Mouse (Mus musculus): Measurements from ENCODE around the gene Elavl2. TPM values are rescaled to one million over a fixed set of nuclear protein-coding genes. Genes with fewer than 3 reads are reported as not detected.

Elavl2 gene
- polyA plus RNA-seq, 1 experiment: not detected

DNA sequence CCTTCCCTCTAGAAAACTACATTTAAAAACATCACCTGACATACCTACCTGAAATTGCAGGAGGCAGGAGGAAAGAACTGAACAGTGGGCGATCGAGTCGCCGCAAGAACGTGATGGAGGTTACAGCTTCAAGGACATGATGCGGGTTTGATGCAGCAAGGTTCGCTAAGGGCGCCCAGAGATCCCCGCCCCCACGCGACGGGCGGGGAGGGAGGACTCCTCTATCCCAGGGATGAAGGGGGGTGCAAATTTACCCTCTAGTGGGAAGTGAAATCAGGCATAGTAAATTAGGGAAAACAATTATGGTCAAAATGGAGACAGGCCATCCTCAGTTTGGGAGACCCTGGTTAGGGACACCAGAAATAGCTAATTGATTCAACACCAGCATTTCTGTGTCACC lies 27.7 kb downstream of the Elavl2 start:
- Histone ChIP-seq H3K27ac (ENCODE audit: insufficient read depth, low read length) (no peak overlapping the region), H3K4me1 (ENCODE audit: control insufficient read depth, insufficient read depth, insufficient read length) (no peaks in the 10 kb centered on the region; the same call in 1 of the 2 replicates), H3K36me3 (ENCODE audit: control insufficient read depth, insufficient read depth, low read length) (no peaks in the 10 kb centered on the region), H3K4me3 (ENCODE audit: extremely low read depth, insufficient read depth, insufficient read length) (no peak overlapping the region), H3K27me3 (ENCODE audit: control insufficient read depth, insufficient read depth, low read length) (peaks cover 13% of the 10 kb centered on the region)
- TF ChIP-seq POLR2A (IDR thresholded peaks at IDR 0.05; ENCODE audit: low read depth, low read length) (no peak), CTCF (IDR thresholded peaks at IDR 0.05; ENCODE audit: extremely low read depth, insufficient read depth, insufficient read length, insufficient replicate concordance) (no peak)
- 14% methylated on average over 13 of the region's 13 CpGs for WGBS
- no peak for DNase-seq (ENCODE audit: low read depth in 1 of 2, low spot score in 2 of 2)

DNA sequence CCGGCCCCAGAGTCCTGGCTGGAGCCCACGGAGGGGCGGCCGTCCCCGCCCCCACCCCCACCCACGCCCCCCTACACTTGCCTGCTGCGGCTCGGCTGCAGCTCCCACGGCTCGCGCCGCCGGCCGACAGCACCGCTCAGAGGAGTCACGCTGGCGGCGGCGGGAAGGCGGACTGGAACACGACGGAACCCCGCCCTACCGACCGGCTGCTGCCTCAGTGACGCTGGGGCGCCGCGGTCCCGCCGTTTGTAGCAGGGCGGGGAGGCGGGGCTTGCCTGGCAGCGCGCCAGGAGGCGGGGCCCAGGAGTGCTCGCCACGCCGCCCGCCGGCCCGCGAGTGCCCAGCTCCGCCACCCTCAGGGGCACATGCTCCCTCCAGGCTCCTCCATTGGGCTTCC lies 28.8 kb downstream of the Elavl2 start:
- DNase-seq (ENCODE audit: low read depth in 1 of 2, low spot score in 2 of 2): no peak
- Histone ChIP-seq H3K27ac (ENCODE audit: insufficient read depth, low read length) (no peak overlapping the region), H3K27me3 (ENCODE audit: control insufficient read depth, insufficient read depth, low read length) (peaks cover 13% of the 10 kb centered on the region), H3K36me3 (ENCODE audit: control insufficient read depth, insufficient read depth, low read length) (no peaks in the 10 kb centered on the region), H3K4me1 (ENCODE audit: control insufficient read depth, insufficient read depth, insufficient read length) (no peaks in the 10 kb centered on the region; the same call in 1 of the 2 replicates), H3K4me3 (ENCODE audit: extremely low read depth, insufficient read depth, insufficient read length) (no peak overlapping the region)
- no peak for TF ChIP-seq POLR2A (IDR thresholded peaks at IDR 0.05; ENCODE audit: low read depth, low read length)
- no peak for TF ChIP-seq CTCF (IDR thresholded peaks at IDR 0.05; ENCODE audit: extremely low read depth, insufficient read depth, insufficient read length, insufficient replicate concordance)
- WGBS: 5% methylated on average over 42 of the region's 44 CpGs

DNA sequence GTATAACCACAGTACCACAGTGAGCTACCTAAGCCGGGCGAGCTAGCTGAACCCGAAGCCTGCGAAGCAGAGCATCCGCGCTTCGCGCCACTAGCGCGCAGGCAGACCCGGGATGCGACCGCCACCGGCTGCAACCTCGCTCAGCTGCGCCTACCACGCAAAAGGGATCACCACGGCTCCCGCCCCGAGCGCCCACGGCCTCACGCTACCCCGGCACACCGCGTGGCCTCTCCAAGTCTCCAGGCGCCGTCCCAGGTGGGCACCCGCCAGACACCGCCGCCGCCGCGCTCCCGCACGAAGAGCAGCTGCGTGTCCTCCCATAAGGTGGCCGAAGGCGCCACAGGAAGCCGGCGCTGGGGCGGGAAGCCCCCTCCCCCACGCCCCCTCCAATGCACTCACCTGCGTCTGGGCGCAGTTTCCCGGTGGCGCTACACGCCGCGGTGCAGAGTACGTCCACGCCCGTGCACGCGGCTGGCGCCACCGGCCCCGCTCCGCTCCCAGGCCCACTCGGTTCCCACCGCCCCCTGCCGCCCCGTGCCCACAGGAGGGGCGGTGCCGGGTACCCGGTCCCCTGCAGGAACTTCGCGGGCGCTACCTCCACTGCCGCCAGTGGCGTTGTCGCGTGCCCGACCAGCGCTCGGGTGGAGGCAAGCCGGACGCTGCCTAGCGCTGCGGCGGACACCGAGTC lies 29.3 kb downstream of the Elavl2 start:
- WGBS: 7% methylated on average over 74 of the region's 82 CpGs
- TF ChIP-seq POLR2A (IDR thresholded peaks at IDR 0.05; ENCODE audit: low read depth, low read length): no peak
- TF ChIP-seq CTCF (IDR thresholded peaks at IDR 0.05; ENCODE audit: extremely low read depth, insufficient read depth, insufficient read length, insufficient replicate concordance): no peak
- no peak overlapping the region for H3K27ac ChIP-seq (ENCODE audit: insufficient read depth, low read length)
- peaks cover 13% of the 10 kb centered on the region for H3K27me3 ChIP-seq (ENCODE audit: control insufficient read depth, insufficient read depth, low read length)
- H3K4me3 ChIP-seq (ENCODE audit: extremely low read depth, insufficient read depth, insufficient read length): no peak overlapping the region
- DNase-seq (ENCODE audit: low read depth in 1 of 2, low spot score in 2 of 2): no peak
- no peaks in the 10 kb centered on the region for H3K36me3 ChIP-seq (ENCODE audit: control insufficient read depth, insufficient read depth, low read length)
- H3K4me1 ChIP-seq (ENCODE audit: control insufficient read depth, insufficient read depth, insufficient read length): no peaks in the 10 kb centered on the region; the same call in 1 of the 2 replicates

DNA sequence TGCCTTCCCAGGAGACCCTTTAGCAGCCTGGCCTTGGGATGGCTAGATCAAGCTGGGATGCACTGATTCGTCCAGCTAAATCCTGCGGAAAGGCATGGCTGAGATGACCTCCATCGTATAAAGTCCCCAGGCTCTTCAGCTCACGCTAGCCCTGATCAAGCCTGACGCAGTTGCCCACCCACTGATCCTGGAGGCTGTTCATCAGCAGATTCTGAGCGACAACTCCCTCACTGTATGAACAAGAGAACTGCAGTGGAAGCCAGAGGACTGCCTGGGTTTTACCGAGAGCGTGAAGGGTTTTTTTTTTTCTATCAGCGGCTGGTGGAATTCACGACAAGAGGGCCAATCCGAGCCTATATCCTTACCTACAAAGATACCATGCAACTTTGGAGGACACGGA lies 35.3 kb downstream of the Elavl2 start:
- Histone ChIP-seq H3K4me3 (ENCODE audit: extremely low read depth, insufficient read depth, insufficient read length) (no peak overlapping the region), H3K4me1 (ENCODE audit: control insufficient read depth, insufficient read depth, insufficient read length) (no peaks in the 10 kb centered on the region), H3K36me3 (ENCODE audit: control insufficient read depth, insufficient read depth, low read length) (no peaks in the 10 kb centered on the region), H3K27me3 (ENCODE audit: control insufficient read depth, insufficient read depth, low read length) (no peaks in the 10 kb centered on the region), H3K27ac (ENCODE audit: insufficient read depth, low read length) (no peak overlapping the region)
- WGBS: 84% methylated on average over 12 of the region's 12 CpGs
- TF ChIP-seq CTCF (IDR thresholded peaks at IDR 0.05; ENCODE audit: extremely low read depth, insufficient read depth, insufficient read length, insufficient replicate concordance) (no peak), POLR2A (IDR thresholded peaks at IDR 0.05; ENCODE audit: low read depth, low read length) (no peak)
- DNase-seq (ENCODE audit: low read depth in 1 of 2, low spot score in 2 of 2): no peak

DNA sequence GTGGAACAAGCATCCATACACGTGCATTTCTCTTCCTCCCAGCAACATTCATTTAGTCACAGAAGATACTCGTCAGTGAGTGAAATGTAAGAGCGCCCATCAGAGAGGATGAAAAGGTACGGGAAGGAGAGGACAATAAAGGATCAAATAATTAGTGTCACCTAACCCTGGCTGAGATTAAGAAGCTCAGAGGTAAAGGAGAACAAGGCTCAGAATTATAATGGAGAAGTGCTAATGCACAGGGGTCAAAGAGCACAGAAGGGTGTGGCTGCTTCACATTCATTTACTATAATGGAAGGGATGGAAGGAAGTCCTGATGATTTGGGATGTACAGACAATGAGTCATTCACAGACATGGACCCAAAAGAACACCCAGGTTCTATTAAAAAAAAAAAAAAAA lies 36.6 kb downstream of the Elavl2 start:
- no peaks in the 10 kb centered on the region for H3K36me3 ChIP-seq (ENCODE audit: control insufficient read depth, insufficient read depth, low read length)
- H3K4me3 ChIP-seq (ENCODE audit: extremely low read depth, insufficient read depth, insufficient read length): no peak overlapping the region
- WGBS: 82% methylated on average over 4 of the region's 4 CpGs
- no peaks in the 10 kb centered on the region for H3K4me1 ChIP-seq (ENCODE audit: control insufficient read depth, insufficient read depth, insufficient read length)
- DNase-seq (ENCODE audit: low read depth in 1 of 2, low spot score in 2 of 2): no peak
- no peak overlapping the region for H3K27ac ChIP-seq (ENCODE audit: insufficient read depth, low read length)
- no peaks in the 10 kb centered on the region for H3K27me3 ChIP-seq (ENCODE audit: control insufficient read depth, insufficient read depth, low read length)
- TF ChIP-seq CTCF (IDR thresholded peaks at IDR 0.05; ENCODE audit: extremely low read depth, insufficient read depth, insufficient read length, insufficient replicate concordance): no peak
- TF ChIP-seq POLR2A (IDR thresholded peaks at IDR 0.05; ENCODE audit: low read depth, low read length): no peak

DNA sequence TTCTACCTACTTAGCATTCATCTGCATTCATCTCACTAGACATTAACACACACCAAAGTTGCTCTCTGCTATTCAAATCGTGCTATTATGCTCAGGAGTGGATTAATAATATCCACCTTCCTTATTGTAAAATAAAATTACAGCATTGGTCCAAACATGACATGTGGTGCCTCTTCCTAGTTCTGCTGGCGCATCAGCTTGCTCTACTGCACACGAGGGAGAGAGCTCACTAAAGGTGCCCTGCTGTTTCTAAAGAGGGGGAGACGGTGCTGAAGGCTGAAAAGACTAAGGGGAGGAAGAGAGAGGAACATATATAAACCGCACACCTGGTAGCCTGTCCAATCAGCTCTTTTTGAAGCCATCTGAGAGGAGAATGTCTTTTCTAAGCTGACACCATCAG lies 38.1 kb downstream of the Elavl2 start:
- Histone ChIP-seq H3K27ac (ENCODE audit: insufficient read depth, low read length) (no peak overlapping the region), H3K4me1 (ENCODE audit: control insufficient read depth, insufficient read depth, insufficient read length) (no peaks in the 10 kb centered on the region), H3K36me3 (ENCODE audit: control insufficient read depth, insufficient read depth, low read length) (no peaks in the 10 kb centered on the region), H3K27me3 (ENCODE audit: control insufficient read depth, insufficient read depth, low read length) (no peaks in the 10 kb centered on the region), H3K4me3 (ENCODE audit: extremely low read depth, insufficient read depth, insufficient read length) (no peak overlapping the region)
- TF ChIP-seq POLR2A (IDR thresholded peaks at IDR 0.05; ENCODE audit: low read depth, low read length): no peak
- TF ChIP-seq CTCF (IDR thresholded peaks at IDR 0.05; ENCODE audit: extremely low read depth, insufficient read depth, insufficient read length, insufficient replicate concordance): no peak
- 76% methylated on average over 5 of the region's 5 CpGs for WGBS
- no peak for DNase-seq (ENCODE audit: low read depth in 1 of 2, low spot score in 2 of 2)

DNA sequence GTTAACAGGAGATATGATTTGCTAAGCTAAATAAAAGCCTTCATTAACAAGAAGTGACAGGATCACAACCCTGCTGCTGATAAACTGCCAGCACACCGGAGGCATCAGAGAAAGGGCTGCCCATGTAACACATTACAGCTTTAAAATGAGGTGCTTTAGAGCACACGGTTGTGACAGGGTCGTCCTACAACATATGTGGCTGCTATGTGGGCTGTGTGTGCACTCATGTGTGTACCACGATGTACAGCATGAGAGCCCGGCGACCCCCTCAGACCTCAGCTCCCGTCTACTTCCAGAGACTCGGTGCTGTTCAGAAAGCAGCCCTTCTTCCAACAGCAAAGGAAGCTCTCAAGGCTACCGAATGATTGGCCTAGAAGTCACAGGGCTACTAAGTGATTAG lies 47.4 kb downstream of the Elavl2 start:
- H3K4me3 ChIP-seq (ENCODE audit: extremely low read depth, insufficient read depth, insufficient read length): no peak overlapping the region
- no peaks in the 10 kb centered on the region for H3K27me3 ChIP-seq (ENCODE audit: control insufficient read depth, insufficient read depth, low read length)
- TF ChIP-seq POLR2A (IDR thresholded peaks at IDR 0.05; ENCODE audit: low read depth, low read length) (no peak), CTCF (IDR thresholded peaks at IDR 0.05; ENCODE audit: extremely low read depth, insufficient read depth, insufficient read length, insufficient replicate concordance) (no peak)
- 84% methylated on average over 9 of the region's 9 CpGs for WGBS
- no peaks in the 10 kb centered on the region for H3K36me3 ChIP-seq (ENCODE audit: control insufficient read depth, insufficient read depth, low read length)
- no peak overlapping the region for H3K27ac ChIP-seq (ENCODE audit: insufficient read depth, low read length)
- no peak for DNase-seq (ENCODE audit: low read depth in 1 of 2, low spot score in 2 of 2)
- H3K4me1 ChIP-seq (ENCODE audit: control insufficient read depth, insufficient read depth, insufficient read length): no peaks in the 10 kb centered on the region

Measured in spleen, adult 2 months (tissue).